Mouse (Mus musculus) cerebellum, adult 2 months (tissue): Measurements from ENCODE around the gene Wdr89.

Source experiments
- CTCF ChIP-seq: fragments of 200-500 bp; IDR thresholded peaks from 2 replicates; pipeline ENCODE4 v1.5.1; 2011; ENCODE audit warnings: low read depth, mild to moderate bottlenecking, control low read depth, low read length, moderate library complexity, borderline replicate concordance; ENCODE audit not compliant: insufficient read depth
- POLR2A ChIP-seq: fragments of 200-500 bp; IDR thresholded peaks from 2 replicates; pipeline ENCODE4 v1.6.1; 2011; ENCODE audit warnings: low read length, control low read depth, borderline replicate concordance; ENCODE audit not compliant: insufficient read depth

DNA sequence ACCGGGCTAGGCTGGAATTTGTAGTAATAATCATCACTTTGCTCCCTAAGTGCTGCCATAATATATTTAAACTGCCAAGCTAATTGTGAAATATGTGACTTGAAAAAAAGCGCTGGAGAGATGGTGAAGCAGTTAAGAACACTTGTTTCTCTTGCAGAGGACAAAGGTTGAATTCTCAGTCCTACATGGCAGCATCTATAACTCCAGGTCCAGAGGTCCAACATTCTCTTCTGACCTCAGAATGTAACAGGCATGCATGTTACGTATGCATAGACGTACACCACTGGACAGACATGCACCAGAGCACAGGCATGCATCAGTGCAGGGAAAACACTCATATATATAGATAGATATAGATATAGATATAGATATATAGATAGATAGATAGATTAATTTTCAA lies 9.1 kb upstream of the Wdr89 start:
- no peak for TF ChIP-seq CTCF
- TF ChIP-seq POLR2A, result no peak
